Mouse (Mus musculus): Measurements from ENCODE around the gene Exoc6.

DNA sequence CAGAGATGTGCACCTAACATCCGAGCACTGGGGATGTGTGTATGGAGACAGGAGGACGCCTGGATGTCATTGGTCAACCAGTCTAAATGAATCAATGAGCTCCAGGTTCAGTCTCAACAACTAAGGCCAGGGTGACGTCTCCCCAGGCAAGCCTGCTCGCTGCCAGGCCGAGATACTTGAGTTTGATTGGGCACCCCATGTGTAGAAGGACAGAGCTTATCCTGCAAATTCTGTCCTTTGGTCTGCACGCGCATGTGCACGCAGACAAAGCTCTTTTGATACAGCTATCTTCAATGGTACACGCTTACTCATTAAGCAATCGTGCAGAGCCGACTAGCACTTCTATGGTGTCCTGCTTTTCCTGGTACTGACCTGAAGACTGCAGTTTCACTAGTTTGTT is 24.3 kb upstream of the Exoc6 start:
- no peak for TF ChIP-seq POLR2A (IDR thresholded peaks at IDR 0.05; ENCODE audit: control insufficient read depth, extremely low read depth, insufficient read depth, low read length, poor library complexity)
- TF ChIP-seq CTCF (IDR thresholded peaks at IDR 0.05; ENCODE audit: borderline replicate concordance, control insufficient read depth, extremely low read depth, insufficient read depth, low read length, poor library complexity): no peak
